Mouse (Mus musculus): Measurements from ENCODE around the gene Vti1b. TPM values are rescaled to one million over a fixed set of nuclear protein-coding genes. Genes with fewer than 3 reads are reported as not detected.
"Not testable (repeated sequence)": the region's sequence is repeated elsewhere in the genome, so short reads cannot be mapped to it uniquely, and the experiment has no call there.

Gene Vti1b
- polyA plus RNA-seq, 1 experiment = 85.5 TPM

GRCm38 (mm10) chr12:79190931-79191673 is 18.6 kb upstream of the Vti1b start:
- Histone ChIP-seq H3K4me3 (peak overlapping the region; percentile 63), H3ac (ENCODE audit: control insufficient read depth, insufficient read length) (peak overlapping the region; percentile 38), H3K4me2 (ENCODE audit: low read depth) (peak overlapping the region; percentile 85), H3K79me2 (ENCODE audit: control insufficient read depth, insufficient read depth) (peaks cover 28% of the 10 kb centered on the region), H3K36me3 (ENCODE audit: control insufficient read depth, insufficient read depth) (peaks cover 20% of the 10 kb centered on the region), H3K27me3 (ENCODE audit: control insufficient read depth, insufficient read depth, insufficient read length) (no peaks in the 10 kb centered on the region)
- peak; percentile 18 for TF ChIP-seq USF1 (IDR thresholded peaks at IDR 0.05; ENCODE audit: low read depth)
- TF ChIP-seq E2F4 (IDR thresholded peaks at IDR 0.05; ENCODE audit: insufficient read depth) = no peak
- TF ChIP-seq TCF3 (IDR thresholded peaks at IDR 0.05; ENCODE audit: insufficient read length, low read depth) = no peak

- H3K4me3 ChIP-seq; H3ac ChIP-seq (ENCODE audit: control insufficient read depth, insufficient read length): not testable (repeated sequence)
- peaks cover 54% of the 10 kb centered on the region for H3K36me3 ChIP-seq (ENCODE audit: control insufficient read depth, insufficient read depth)
Measured at GRCm38 (mm10) chr12:79185160-79185559, 12.7 kb upstream of the Vti1b start.

GRCm38 (mm10) chr12:79175998-79176397 is 3.5 kb upstream of the Vti1b start:
- Histone ChIP-seq H3K4me2 (ENCODE audit: low read depth) (no peak overlapping the region), H3K36me3 (ENCODE audit: control insufficient read depth, insufficient read depth) (peaks cover 9% of the 10 kb centered on the region), H3K79me2 (ENCODE audit: control insufficient read depth, insufficient read depth) (peaks cover 13% of the 10 kb centered on the region), H3K27me3 (ENCODE audit: control insufficient read depth, insufficient read depth, insufficient read length) (no peaks in the 10 kb centered on the region), H3ac (ENCODE audit: control insufficient read depth, insufficient read length) (no peak overlapping the region), H3K4me3 (no peak overlapping the region)
- TF ChIP-seq MYOD1 (IDR thresholded peaks at IDR 0.05; ENCODE audit: control insufficient read depth in 1 of 3, insufficient read length in 2 of 3, low read depth in 2 of 3) = no peak
- TF ChIP-seq E2F4 (IDR thresholded peaks at IDR 0.05; ENCODE audit: insufficient read depth) = no peak
- TF ChIP-seq SRF (IDR thresholded peaks at IDR 0.05; ENCODE audit: control insufficient read depth, insufficient read length, low read depth) = no peak
- no peak for TF ChIP-seq TCF12 (IDR thresholded peaks at IDR 0.05; ENCODE audit: insufficient read depth, poor library complexity, severe bottlenecking)
- no peak for TF ChIP-seq POLR2A (IDR thresholded peaks at IDR 0.05; ENCODE audit: insufficient read length, low read depth)
- no peak for TF ChIP-seq USF1 (IDR thresholded peaks at IDR 0.05; ENCODE audit: low read depth)
- TF ChIP-seq TCF3 (IDR thresholded peaks at IDR 0.05; ENCODE audit: insufficient read length, low read depth) = no peak
- no peak for TF ChIP-seq CEBPB (IDR thresholded peaks at IDR 0.05; ENCODE audit: insufficient read depth, poor library complexity, severe bottlenecking)
- TF ChIP-seq MYOG (IDR thresholded peaks at IDR 0.05; ENCODE audit: control insufficient read depth in 1 of 3, insufficient read depth in 1 of 3, insufficient read length in 2 of 3, low read depth in 2 of 3) = no peak
- TF ChIP-seq REST (IDR thresholded peaks at IDR 0.05; ENCODE audit: insufficient read depth, insufficient read length) = no peak

More at GRCm38 (mm10) chr12:79185160-79185559, 12.7 kb upstream of the Vti1b start:
- H3K4me2 ChIP-seq (ENCODE audit: low read depth); H3K27me3 ChIP-seq (ENCODE audit: control insufficient read depth, insufficient read depth, insufficient read length): not testable (repeated sequence)
- peaks cover 17% of the 10 kb centered on the region for H3K79me2 ChIP-seq (ENCODE audit: control insufficient read depth, insufficient read depth)

- H3K4me3 ChIP-seq = no peak overlapping the region
- peaks cover 35% of the 10 kb centered on the region for H3K79me2 ChIP-seq (ENCODE audit: control insufficient read depth, insufficient read depth)
- peaks cover 8% of the 10 kb centered on the region for H3K36me3 ChIP-seq (ENCODE audit: control insufficient read depth, insufficient read depth)
- no peak overlapping the region for H3ac ChIP-seq (ENCODE audit: control insufficient read depth, insufficient read length)
- H3K27me3 ChIP-seq (ENCODE audit: control insufficient read depth, insufficient read depth, insufficient read length) = no peaks in the 10 kb centered on the region
- TF ChIP-seq MYOD1 (IDR thresholded peaks at IDR 0.05; ENCODE audit: control insufficient read depth in 1 of 3, insufficient read length in 2 of 3, low read depth in 2 of 3) (no peak), MYOG (IDR thresholded peaks at IDR 0.05; ENCODE audit: control insufficient read depth in 1 of 3, insufficient read depth in 1 of 3, insufficient read length in 2 of 3, low read depth in 2 of 3) (no peak), SRF (IDR thresholded peaks at IDR 0.05; ENCODE audit: control insufficient read depth, insufficient read length, low read depth) (no peak), TCF12 (IDR thresholded peaks at IDR 0.05; ENCODE audit: insufficient read depth, poor library complexity, severe bottlenecking) (no peak), MAX (IDR thresholded peaks at IDR 0.05; ENCODE audit: low read depth) (no peak), USF1 (IDR thresholded peaks at IDR 0.05; ENCODE audit: low read depth) (no peak), REST (IDR thresholded peaks at IDR 0.05; ENCODE audit: insufficient read depth, insufficient read length) (no peak), POLR2AphosphoS2 (IDR thresholded peaks at IDR 0.05; ENCODE audit: insufficient read length, low read depth) (no peak), POLR2A (IDR thresholded peaks at IDR 0.05; ENCODE audit: insufficient read length, low read depth) (no peak), E2F4 (IDR thresholded peaks at IDR 0.05; ENCODE audit: insufficient read depth) (no peak), TCF3 (IDR thresholded peaks at IDR 0.05; ENCODE audit: insufficient read length, low read depth) (no peak), CEBPB (IDR thresholded peaks at IDR 0.05; ENCODE audit: insufficient read depth, poor library complexity, severe bottlenecking) (no peak)
- H3K4me2 ChIP-seq (ENCODE audit: low read depth) = no peak overlapping the region
Measured at GRCm38 (mm10) chr12:79173721-79174120, 1.3 kb upstream of the Vti1b start.

DNA sequence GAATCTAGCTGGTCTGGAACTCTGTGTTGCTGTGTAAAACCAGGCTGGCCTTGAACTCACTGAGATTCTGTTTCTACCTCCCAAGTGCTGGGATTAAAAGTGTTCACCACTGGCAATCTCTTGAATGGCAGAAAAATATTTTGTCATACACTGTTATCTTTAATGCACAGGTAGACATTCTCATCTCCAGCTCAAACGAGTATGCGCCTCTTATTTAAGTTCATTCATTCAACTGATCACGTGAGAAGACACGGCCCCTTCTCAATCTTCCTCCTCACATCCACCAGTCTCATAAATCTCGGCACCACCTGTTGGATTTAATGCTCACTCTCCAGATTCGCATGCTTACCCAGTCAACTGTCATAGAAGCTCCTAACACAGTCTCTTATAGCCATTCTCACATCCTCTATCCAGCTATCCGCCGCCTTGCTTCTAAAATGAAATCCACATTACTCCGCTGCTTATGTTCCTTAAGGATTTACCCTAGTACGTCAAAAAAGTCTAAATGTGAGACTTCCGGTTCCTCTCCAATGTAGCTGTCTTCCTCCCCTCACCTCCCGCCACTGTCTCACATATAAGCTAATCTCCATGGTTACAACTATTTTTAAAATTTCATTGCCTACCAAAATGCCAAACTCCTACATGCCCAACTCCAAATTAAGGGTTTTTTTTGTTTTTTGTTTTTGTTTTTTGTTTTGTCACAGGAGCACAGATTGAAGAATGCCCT is 1.0 kb downstream of the Vti1b start:
- Histone ChIP-seq H3K36me3 (ENCODE audit: control insufficient read depth, insufficient read depth) (peaks cover 1% of the 10 kb centered on the region), H3K79me2 (ENCODE audit: control insufficient read depth, insufficient read depth) (peaks cover 47% of the 10 kb centered on the region), H3ac (ENCODE audit: control insufficient read depth, insufficient read length) (peak overlapping the region; percentile 61), H3K4me3 (peak overlapping the region; percentile 50), H3K27me3 (ENCODE audit: control insufficient read depth, insufficient read depth, insufficient read length) (no peaks in the 10 kb centered on the region), H3K4me2 (ENCODE audit: low read depth) (peak overlapping the region; percentile 95)
- TF ChIP-seq E2F4 (IDR thresholded peaks at IDR 0.05; ENCODE audit: insufficient read depth) (no peak), POLR2AphosphoS2 (IDR thresholded peaks at IDR 0.05; ENCODE audit: insufficient read length, low read depth) (no peak), USF1 (IDR thresholded peaks at IDR 0.05; ENCODE audit: low read depth) (no peak), REST (IDR thresholded peaks at IDR 0.05; ENCODE audit: insufficient read depth, insufficient read length) (no peak), CEBPB (IDR thresholded peaks at IDR 0.05; ENCODE audit: insufficient read depth, poor library complexity, severe bottlenecking) (no peak), TCF3 (IDR thresholded peaks at IDR 0.05; ENCODE audit: insufficient read length, low read depth) (no peak), TCF12 (IDR thresholded peaks at IDR 0.05; ENCODE audit: insufficient read depth, poor library complexity, severe bottlenecking) (no peak), SRF (IDR thresholded peaks at IDR 0.05; ENCODE audit: control insufficient read depth, insufficient read length, low read depth) (no peak), MAX (IDR thresholded peaks at IDR 0.05; ENCODE audit: low read depth) (no peak)
